Mouse (Mus musculus) 416B (cell line): ENCODE data around the gene Ppil6.

Experiments
- DNase-seq: peaks from one replicate; pipeline ENCODE4 v3.0.0; 2011; ENCODE audit warnings: low read depth

Ppil6 gene

DNA sequence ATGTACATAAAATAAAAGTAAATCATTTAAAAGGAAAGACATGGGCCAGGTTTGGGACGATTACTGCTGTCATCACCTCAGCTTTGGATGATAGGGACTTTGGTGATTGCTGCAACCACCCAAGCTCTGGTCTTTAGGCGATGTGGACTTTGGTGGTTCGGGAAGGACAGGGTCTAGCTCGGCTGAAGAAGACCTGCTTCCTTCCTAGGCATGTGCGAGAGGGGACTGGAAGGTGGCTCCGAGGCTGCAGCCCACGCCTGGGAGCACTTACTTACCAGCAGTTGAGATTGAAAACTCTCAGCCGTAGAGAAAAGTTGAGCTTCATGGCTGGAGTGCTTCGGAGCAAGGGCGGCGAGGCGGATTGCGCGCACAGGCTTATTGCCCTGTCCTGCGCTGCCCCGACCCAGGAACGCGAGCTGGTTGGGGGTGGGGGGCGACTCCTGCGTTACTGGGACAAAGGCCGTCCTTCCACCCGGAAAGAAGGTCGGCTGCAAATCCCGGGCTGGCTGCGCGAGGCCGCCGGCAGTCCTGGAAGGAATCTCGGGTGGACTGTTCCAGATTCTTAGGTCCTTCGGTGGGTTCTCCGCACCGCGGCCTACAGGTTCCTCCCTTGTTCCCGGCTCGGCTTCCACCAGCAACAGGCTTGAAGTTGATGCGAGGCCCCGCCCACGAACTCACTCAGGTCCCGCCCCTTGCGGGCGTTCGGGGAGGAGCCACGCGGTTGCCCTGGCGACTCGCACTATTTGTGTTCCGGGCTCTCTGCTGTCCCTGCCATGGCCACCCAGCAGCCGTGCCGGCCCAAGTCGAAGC lies at the start of gene Ppil6, which contains the start of gene Smpd2:
Gene Ppil6, plus strand, starts transcription at position 732 of the 810 bp plus-strand sequence.
Gene Smpd2, minus strand, starts transcription at position 662 of the 810 bp plus-strand sequence.
- peak; percentile 92 for DNase-seq

DNA sequence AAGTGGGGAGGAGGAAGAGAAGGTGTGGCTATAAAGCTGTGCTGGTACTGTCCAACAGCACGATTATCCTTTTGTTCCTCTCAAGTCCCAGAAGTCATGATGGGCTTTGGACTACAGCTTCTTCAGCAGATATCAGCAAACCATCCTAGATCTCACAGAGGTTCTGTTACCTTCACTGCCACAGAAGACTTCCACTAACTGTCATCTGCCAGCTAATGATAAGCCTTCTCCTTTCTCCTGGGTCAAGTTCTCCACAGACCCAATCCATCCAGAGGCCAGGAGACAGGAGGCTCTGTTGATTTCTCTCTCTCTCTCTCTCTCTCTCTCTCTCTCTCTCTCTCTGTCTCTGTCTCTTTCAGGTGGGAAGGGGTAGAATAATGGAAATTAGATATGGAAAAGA lies 42.0 kb upstream of the Ppil6 start:
- DNase-seq = no peak

DNA sequence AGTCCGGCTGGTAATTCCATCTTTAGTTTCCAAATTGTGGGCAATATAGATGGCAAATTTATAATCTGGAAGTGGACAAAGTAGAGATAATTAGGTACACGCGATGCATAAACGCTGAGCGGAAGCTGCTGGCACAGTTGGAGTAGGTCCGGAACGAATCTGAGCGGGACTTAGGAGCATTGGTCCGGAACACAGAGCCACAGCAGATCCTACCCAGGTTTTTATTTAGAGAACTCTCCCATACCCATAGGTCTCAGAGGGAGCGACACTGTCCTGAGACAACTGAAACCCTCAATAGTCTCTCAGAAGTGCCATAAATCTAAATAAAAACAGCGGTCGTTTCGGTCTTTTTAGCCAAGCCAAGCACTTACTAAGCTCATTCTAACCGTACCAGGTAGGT lies 40.6 kb upstream of the Ppil6 start:
- no peak for DNase-seq

DNA sequence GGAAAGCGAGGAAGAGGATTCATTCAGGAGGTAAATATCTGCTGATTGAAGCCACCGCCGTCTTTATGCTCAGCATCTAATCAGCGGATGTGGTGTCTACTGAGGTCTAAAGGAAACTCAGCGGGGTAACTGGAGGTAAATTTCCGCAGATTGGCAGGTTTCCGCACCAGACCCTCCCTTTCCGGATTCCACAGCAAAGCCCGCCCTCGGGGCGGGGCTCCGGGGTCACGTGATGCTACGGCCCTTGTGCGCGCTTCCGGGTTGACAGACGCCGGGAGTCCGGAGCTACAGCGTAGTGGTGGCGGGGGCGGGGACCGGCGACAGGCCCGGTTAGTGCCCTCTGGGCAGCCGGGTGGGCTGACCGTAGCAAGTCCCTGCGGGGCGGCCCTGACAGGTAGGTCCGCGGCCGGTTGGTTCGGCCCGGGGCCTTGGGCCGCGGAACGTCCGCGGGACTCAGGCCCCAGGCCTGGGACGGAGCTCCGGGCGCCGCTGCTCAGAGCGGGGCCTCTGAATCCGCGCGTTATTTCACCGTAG lies 40.0 kb upstream of the Ppil6 start, which contains the start of gene Zbtb24:
Gene Zbtb24, plus strand, starts transcription at position 247 of the 534 bp plus-strand sequence.
- DNase-seq = peak; percentile 97

DNA sequence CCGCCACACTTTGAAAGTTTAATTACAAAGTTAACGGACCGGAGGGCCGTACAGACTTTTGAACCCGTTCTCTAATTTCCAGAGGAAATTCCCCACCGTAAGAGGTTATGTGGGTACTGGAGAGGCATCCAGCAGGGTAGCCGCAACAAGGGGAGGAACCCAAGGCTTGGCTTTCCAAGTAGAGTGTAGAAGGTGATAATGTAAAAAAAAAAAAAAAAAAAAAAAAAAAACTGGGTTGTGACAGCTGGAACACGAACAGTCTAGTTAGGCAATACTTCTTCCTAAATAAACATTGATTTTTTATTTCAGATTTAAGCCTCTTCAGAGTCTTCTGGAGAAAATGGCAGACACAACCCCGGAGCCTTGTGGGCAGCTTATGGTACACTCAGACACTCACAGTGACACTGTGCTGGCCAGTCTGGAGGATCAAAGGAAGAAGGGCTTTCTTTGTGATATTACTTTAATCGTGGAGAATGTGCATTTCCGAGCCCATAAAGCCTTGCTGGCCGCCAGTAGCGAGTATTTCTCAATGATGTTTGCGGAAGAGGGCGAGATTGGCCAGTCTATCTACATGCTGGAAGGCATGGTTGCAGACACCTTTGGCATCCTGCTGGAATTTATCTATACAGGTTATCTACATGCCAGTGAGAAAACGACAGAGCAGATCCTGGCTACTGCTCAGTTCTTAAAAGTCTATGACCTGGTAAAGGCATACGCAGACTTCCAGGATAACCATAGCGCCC lies 39.3 kb upstream of the Ppil6 start:
- peak; percentile 20 for DNase-seq

DNA sequence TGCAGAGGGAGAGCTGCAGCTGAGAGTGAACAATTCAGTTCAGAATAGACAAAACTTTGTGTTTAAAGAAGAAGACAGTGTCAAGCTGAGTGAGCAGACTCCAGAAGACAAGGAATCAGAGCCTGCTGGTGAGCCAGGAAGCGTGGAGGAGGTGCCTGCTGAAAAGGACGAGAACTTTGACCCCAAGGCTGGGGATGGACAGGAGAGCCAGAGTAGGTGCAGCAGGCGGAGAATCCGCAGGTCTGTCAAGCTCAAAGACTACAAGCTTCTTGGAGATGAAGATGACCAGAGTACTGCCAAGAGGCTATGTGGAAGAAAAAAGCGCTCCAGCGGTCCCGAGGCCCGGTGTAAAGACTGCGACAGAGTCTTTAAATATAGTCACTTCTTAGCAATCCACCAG lies 38.6 kb upstream of the Ppil6 start:
- DNase-seq = no peak

DNA sequence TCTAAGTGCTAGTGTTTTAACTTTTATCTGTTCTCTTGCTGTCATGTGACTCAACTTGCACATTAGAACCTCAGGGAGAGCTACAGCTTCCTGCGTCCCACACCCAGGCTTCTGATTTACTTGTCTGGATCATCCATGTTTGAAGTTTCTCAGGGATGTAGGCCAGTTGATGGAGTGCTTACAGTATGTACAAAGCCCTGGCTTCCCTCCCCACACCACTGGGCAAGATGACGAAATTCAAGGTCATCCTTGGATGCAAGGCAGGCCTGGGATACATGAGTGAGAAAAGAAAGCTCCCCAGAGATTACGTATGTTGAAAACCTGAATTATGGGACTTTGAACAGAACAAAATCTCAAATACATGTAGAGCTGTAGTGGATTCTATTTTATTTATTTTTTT lies 37.4 kb upstream of the Ppil6 start:
- DNase-seq = no peak

DNA sequence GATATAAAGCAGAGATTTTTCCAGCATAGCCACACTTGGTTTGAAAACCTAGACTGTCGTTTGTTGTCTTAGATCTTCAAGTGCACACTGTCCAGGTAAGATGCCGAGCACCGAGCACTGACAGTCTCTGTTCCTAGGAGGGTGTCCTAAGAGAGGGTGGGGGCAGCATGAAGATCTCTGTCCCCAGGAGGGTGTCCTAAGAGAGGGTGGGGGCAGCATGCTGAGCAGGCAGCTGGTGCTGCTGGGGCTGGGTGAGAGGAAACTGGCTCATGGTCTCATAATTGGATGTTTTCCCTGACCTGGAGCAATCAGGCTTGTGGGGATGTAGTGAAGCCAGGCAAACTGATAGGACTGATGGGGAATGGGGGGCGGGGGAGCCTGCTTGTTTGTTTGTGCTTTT lies 30.2 kb upstream of the Ppil6 start:
- DNase-seq = no peak

DNA sequence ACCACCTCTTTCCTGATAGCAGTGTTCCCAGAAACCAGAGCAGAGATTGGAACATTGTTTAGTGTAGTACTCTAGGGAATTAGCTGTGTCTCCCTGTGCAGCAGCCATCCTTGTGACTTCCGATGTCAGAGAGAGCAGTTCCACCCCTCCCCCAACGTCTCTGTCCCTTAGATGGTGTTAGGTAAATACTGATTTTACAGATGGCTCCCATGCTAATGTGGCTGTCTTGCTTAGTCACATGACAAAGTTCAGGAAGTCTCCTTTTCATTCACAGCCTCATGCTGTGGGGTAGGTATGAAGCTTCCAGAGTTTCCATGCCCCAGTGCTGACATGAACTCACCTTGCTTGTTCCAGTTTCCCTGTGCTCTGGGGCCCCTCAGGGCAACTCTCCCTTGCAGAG lies 29.7 kb upstream of the Ppil6 start:
- no peak for DNase-seq

DNA sequence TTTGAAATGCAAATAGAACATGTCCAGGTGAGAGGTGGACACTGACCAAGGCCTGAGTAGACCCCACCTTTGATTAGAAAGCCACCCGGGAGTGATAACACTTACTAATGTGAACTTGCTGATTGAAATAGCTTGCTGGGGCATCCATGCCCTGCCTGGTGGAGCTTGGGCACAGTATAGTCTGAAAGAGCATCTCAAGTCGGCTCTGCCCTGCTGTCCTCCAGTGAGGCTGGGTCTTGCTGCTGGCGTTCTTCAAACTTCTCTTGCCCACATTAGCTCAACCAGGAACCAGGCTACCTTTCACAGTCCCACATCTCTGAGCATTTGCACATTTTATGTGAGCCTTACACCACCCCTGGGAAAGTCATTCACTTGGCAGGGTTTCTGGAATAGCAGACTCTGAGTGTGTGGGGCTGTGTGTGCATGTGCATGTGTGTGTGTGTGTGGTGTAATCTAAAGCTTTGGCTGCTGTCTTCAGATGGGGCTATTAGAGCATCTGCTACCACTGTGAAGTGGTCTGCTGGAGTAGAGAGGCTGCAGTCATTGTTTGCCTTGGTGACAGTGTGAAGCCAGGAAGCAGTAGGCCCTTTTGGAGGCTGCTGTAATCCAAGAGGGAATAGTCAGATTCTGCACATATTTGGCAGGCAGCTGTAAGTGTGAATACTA lies 29.0 kb upstream of the Ppil6 start:
- DNase-seq = no peak

DNA sequence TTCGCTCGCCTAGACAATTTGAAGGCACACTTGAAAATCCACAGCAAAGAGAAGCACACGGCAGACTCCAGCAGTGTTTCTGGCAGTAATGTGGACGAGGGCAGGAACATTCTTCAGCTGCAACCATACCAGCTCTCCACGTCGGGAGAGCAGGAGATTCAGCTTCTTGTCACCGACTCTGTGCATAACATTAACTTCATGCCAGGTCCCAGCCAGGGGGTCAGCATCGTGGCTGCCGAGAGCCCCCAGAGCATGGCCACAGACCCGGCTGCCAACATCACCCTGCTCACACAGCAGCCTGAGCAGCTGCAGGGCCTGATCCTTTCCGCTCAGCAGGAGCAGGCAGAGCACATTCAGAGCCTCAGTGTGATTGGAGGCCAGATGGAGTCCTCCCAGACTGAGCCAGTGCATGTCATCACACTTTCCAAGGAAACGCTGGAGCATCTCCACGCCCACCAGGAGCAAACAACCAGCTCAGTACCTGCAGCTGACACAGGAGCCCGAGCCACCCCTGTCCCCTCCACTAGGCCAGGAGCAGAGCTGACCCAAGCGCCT lies 25.8 kb upstream of the Ppil6 start:
- no peak for DNase-seq

DNA sequence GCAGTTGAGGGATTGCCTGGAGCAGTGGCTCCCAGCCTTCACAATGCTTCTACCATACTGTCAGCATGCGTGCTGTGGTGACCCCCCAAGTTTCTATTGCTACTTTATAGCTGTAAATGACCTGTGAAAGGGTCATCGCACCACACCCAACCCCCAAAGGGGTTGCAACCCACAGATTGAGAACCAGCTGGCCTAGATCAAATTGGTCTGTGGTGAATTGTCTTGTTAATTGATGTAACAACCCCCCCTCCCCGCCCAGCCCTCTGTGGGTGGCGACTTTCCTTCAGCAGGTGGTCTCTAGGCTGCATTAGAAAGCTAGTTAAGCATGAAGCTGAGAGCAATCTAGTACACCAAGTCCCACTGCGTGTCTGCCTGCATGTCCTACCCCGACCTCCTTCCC lies 22.9 kb upstream of the Ppil6 start:
- no peak for DNase-seq

DNA sequence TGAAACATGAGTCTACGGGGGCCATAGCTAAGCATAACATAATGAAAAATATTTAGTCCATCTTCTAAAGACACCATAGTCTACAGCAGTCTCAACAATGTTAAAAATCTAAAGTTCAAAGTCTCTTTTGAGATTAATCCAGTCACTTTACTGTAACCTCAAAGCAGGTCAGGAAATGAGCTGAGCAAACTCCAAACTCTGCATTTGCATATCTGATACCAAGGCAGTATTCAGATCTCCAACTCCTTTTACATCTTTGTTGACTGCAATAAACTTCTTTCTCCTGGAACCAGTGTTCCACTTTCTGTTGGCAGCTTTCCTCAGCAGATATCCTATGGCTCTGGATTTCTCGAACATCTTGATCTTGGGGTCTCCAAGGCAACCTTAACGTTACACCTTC lies 19.5 kb upstream of the Ppil6 start:
- DNase-seq = no peak

DNA sequence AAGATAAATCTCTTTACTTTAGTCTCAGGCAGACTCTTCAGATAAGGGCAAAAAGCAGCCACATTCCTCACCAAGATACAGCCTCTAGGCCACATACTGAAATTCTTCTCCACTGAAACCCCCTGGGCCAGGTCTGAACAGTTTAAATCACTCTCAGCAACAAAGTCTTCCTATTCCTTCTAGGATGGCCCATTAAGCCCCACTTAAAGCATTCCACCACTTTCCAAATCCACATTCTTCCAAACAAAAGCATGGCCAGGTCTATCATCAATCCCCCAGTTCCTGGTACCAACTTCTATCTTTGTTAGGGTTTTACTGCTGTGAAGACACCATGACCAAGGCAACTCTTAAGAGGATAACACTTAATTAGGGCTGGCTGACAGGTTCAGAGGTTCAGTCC lies 17.7 kb upstream of the Ppil6 start:
- DNase-seq = no peak

DNA sequence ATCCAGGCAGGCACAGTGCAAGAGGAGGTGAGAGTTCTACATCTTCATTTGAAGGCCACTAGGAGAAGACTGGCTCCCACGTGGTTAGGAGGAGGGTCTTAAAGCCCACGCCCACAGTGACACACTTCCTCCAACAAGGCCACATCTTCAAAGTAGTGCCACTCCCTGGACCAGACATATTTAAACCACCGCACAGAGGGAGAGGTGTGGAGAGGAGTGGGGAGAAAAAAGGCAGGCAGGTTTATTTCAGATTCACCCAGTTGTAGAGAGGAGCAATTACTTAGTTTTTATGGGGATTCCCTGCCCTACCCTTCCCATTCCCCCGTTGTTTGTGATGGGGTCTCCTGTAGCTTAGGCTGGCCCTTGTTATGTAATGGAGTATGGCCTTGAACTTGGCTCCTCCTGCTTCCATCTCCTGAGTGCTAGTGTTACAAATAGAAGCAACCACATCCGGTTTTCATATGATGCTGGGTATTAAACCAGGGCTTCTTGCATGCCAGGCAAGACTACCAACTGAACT lies 17.2 kb upstream of the Ppil6 start:
- DNase-seq = peak; percentile 91

DNA sequence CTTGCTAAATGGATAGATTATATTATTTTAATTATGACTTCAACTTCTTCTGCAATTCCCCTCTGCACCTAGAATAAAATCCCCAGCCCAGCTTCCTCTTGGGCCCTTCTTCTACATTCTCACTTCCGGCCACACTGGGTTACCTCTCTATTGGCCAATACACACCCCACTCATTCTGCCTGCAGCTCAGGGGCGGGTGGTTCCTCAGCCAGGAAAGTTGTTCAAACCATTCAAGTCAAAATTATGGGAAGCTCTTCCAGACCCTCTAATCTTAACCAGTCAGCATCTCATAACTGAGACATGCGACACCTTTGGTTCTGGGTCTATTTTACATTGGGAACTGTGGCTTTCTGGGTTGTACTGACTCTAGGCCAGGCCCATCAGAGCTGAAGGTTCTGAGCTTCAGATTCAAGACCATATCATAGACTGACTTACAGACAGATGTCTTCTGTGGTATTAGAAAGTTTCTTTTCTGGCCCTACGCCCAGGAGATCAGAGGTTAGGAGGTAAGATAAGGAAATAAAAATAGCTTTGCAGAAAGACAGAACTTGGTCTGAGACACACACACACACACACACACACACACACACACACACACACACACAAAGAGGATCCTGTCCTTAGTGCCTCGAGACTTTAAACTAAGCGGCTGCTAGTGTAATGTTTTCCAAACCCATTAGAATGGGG lies 16.3 kb upstream of the Ppil6 start:
- peak; percentile 98 for DNase-seq

DNA sequence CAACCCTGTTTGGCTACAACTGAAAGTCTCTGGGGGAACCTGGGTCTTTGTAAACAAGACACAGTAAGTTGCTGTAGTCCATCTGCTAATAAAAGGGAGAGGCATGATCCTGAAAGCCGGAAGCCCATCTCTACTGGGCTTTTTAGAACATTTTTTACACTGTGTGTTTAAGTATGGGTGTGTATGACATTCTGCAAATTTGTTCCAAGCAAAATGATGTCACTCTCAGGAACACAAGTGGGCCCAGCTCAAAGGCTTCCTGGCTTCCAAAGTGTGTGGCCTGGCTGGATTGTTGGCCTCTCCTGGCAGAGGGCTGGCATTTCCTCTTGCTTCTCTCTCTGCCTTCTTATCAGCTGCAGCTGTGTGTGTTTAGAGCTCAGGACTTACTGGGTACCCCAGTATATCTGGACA lies 15.3 kb upstream of the Ppil6 start:
- DNase-seq = peak; percentile 69

DNA sequence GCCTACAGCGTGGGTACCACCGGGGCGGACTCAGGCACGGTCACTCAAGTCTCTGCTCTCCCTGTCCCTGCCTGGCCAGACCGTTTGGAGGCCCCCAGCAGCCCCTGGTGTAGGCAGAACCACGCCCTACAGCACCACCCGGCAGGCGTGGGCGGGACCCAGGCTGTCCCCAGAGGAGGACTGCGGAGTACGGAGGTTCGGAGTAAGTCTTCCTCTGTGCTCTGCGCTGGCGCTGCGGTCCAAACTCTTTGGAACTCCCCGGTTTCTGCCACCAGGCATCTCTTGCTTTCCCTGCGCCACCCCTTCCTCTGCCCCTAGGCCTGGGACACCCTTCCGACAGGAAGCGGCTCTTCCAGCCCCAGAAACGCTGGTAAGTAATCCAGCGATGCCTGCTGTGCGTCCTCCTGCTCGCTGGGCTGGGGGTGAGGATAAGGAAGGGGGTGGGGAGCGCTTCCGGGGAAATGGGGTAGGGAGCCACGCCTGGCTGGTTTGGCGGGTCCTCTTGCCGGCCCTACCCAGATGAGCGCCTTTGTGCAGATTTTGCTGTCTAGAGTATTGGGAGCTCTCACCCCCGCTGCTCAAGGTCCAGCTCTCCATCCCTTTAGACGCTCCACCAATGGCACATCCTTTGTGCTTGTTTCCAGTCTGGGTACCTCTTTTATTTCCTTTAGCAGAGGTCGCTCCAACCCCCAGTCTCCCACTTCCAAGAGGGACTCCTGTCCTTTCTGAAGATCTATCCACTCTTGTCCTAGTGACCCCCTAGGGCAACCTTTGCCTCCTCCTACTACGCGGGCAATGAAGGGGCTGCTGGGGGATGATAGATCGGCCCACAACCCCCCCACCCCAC lies 13.8 kb upstream of the Ppil6 start, which contains the start of gene Mical1:
Gene Mical1, plus strand, starts transcription at position 144 of the 847 bp plus-strand sequence.
- DNase-seq = peak; percentile 82

DNA sequence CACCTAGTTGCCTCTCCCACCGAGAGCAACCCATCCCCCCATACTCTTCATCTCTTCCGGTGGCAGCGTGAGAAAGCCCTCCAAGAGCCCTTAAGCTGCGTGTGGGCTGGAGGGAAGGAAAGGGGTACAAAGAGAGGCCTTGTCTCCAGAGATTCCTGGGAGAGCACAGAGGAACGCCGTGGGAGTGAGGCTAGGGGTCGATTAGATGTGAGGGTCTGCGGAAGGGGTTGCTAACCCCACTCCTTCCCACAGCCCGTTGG lies 13.3 kb upstream of the Ppil6 start:
- no peak for DNase-seq
